Mouse (Mus musculus) liver, embryonic 14 days (tissue): Measurements from ENCODE around the gene Glce. TPM values are rescaled to one million over a fixed set of nuclear protein-coding genes. Genes with fewer than 3 reads are reported as not detected.

Experiments used
- polyA plus RNA-seq: library from polyadenylated mRNA; depleted of rRNA; stranded (reverse); fragments of >200 nt; gene quantifications from 2 replicates; pipeline ENCODE4 v1.2.3, GENCODE M21; 2012; rRNA removed

Gene Glce
- polyA plus RNA-seq: 2.9 and 3.1 TPM in 2 replicates

DNA sequence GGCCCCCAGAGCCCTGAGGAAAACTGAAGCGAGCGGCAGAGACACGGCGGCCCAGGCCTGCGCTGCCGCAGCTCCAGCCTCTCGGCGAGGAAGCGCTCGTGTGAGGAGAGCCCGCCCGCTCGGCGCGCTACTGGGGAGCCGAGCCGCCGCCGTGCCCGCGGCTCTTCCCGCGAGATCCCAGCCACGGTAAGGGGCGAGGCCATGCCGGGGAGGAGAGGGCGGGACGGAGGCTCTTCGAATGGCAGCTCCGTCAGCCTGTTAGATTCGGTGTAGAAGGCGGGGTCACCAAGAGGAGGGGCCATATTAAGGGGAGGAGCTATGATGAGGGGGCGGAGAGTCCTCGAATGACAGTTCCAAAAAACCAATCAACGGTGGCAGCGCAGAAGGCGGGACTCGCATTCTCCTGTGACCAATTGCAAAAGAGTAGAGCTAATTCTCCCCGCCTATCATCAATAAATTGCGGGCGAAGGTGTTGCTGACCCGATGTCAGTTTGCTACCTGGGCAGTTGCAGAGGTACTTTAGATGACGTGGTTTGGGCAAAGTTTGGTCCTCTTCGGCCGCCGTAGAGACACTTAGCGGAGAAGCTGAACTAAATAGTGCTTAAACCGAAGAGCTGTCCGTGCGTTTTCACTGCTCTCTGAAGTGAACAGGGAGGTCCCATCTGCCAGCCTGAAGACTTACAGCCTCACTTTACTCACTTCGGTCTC, at the start of gene Glce:
Gene Glce, minus strand, starts transcription at position 148 of the 708 bp plus-strand sequence.

DNA sequence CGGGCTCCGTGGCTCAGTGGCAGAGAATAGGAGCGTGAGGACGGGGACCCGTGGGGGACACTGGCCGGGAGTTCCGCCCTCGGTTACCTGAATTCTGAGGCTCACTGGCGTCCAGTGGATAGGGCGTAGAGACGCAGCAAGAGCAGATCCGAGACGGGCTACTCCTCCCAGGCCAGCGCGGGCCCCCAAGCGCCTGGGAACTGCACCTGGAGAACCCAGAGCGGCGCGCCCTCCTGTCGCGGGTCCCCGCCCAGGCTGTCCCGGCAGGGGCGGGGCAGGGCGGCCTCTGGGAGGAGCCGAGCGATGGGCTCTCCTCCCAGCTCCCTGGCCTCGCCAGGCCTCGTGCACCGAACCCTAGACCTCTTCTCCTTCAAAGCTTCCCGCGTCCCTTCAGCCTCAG, 95.9 kb downstream of the Glce start, which contains the start of gene Paqr5:
Gene Paqr5, minus strand, starts transcription at position 257 of the 400 bp plus-strand sequence.

Other genes starting within 250 kb of the Glce start
- gene Rplp1, start 208.1 kb downstream of the Glce start, polyA plus RNA-seq: 5,622 and 5,683 TPM in 2 replicates
- 37.9 and 54.6 TPM in 2 replicates for gene Kif23, start 175.9 kb downstream of the Glce start, polyA plus RNA-seq
- 0.08 and 0.14 TPM in 2 replicates for gene Paqr5, start 95.8 kb downstream of the Glce start, polyA plus RNA-seq
- not detected in 2 replicates for gene Spesp1, start 159.6 kb upstream of the Glce start, polyA plus RNA-seq
- 275 and 372 TPM in 2 replicates for gene Anp32a, start 218.6 kb upstream of the Glce start, polyA plus RNA-seq